Mouse (Mus musculus) bone marrow, adult 2 months (tissue): ENCODE data around the gene Tgfbr2.

Source experiments
- CTCF ChIP-seq: fragments of 200-500 bp; IDR thresholded peaks from 2 replicates; pipeline ENCODE4 v1.5.1; 2011; ENCODE audit warnings: low read length, control low read depth; ENCODE audit not compliant: control insufficient read depth, insufficient read depth
- POLR2A ChIP-seq: fragments of 200-500 bp; IDR thresholded peaks from 2 replicates; pipeline ENCODE4 v1.6.1; 2011; ENCODE audit warnings: low read depth, mild to moderate bottlenecking, control low read depth, low read length, borderline replicate concordance; ENCODE audit not compliant: control insufficient read depth

GRCm38 (mm10) chr9:116087880-116088279 lies 87.3 kb downstream of the Tgfbr2 start:
- TF ChIP-seq POLR2A = no peak
- TF ChIP-seq CTCF = peak; percentile 57
